Mouse (Mus musculus) intestine, embryonic 15.5 days (tissue): ENCODE results near the gene Sgsm3. TPM values are rescaled to one million over a fixed set of nuclear protein-coding genes. Genes with fewer than 3 reads are reported as not detected.
"Not testable (repeated sequence)": the region's sequence is repeated elsewhere in the genome, so short reads cannot be mapped to it uniquely, and the experiment has no call there.

Experiments
- ATAC-seq: fragments of 200-750 bp; cut with Nextera tagmentation; 2 replicates; pipeline ENCODE4 v1.8.0; 2017; ENCODE audit warnings: moderate TSS enrichment, moderate library complexity
- H3K27ac ChIP-seq: fragments of 300-500 bp; sonication (generic); 2 replicates; pipeline ENCODE4 v1.5.1; 2015; ENCODE audit warnings: mild to moderate bottlenecking, inconsistent platforms
- H3K27me3 ChIP-seq: fragments of 300-500 bp; sonication (generic); replicated peaks from 2 replicates; pipeline ENCODE4 v1.6.1; 2015; ENCODE audit warnings: inconsistent platforms
- H3K36me3 ChIP-seq: fragments of 300-500 bp; sonication (generic); 2 replicates; pipeline ENCODE4 v1.6.1; 2015; ENCODE audit warnings: inconsistent platforms
- H3K4me1 ChIP-seq: fragments of 300-500 bp; sonication (generic); replicated peaks from 2 replicates; pipeline ENCODE4 v1.6.1; 2015; ENCODE audit warnings: inconsistent platforms
- H3K4me2 ChIP-seq: fragments of 300-500 bp; sonication (generic); replicated peaks from 2 replicates; pipeline ENCODE4 v1.6.1; 2015; ENCODE audit warnings: mild to moderate bottlenecking, inconsistent platforms
- H3K4me3 ChIP-seq: fragments of 300-500 bp; sonication (generic); replicated peaks from 2 replicates; pipeline ENCODE4 v1.5.1; 2015; ENCODE audit warnings: inconsistent platforms
- H3K9ac ChIP-seq: fragments of 300-500 bp; sonication (generic); 2 replicates; pipeline ENCODE4 v1.6.1; 2015; ENCODE audit warnings: inconsistent platforms
- H3K9me3 ChIP-seq: fragments of 300-500 bp; sonication (generic); 2 replicates; pipeline ENCODE4 v1.6.1; 2016; ENCODE audit warnings: inconsistent platforms
- WGBS: fragments of 180-500 bp; shearing (Covaris S2); methylation state at CpG from one replicate; pipeline ENCODE4 v1.1.7; 2015; 5-methylcytosine and 5-hydroxymethylcytosine counted together
- polyA plus RNA-seq: library from polyadenylated mRNA; unstranded; fragments of >200 nt; fragmentation: Nextera tagmentation; extraction: Ambion mirVana; gene quantifications from 2 replicates; pipeline ENCODE4 v1.2.1, GENCODE M21; 2015

The Sgsm3 gene
- 27.6 and 29.2 TPM in 2 replicates for polyA plus RNA-seq

GRCm38 (mm10) chr15:80977620-80978334 lies at the start of gene Sgsm3:
Sgsm3 (plus strand) TSS chr15:80977765.
- Histone ChIP-seq H3K4me2 (peak within 1 kb of the TSS; percentile 72), H3K9me3 (no peaks in the 10 kb centered on the region), H3K27me3 (no peaks in the 10 kb centered on the region), H3K36me3 (no peaks in the 10 kb centered on the region), H3K4me1 (peaks cover 9% of the 10 kb centered on the region), H3K4me3 (peak within 1 kb of the TSS; percentile 92), H3K27ac (peak within 1 kb of the TSS; percentile 39; the same call in 1 of the 2 replicates), H3K9ac (peak within 1 kb of the TSS; percentile 73)
- under 1% methylated on average over 67 of the region's 67 CpGs for WGBS
- peak; percentile 95 for ATAC-seq

DNA sequence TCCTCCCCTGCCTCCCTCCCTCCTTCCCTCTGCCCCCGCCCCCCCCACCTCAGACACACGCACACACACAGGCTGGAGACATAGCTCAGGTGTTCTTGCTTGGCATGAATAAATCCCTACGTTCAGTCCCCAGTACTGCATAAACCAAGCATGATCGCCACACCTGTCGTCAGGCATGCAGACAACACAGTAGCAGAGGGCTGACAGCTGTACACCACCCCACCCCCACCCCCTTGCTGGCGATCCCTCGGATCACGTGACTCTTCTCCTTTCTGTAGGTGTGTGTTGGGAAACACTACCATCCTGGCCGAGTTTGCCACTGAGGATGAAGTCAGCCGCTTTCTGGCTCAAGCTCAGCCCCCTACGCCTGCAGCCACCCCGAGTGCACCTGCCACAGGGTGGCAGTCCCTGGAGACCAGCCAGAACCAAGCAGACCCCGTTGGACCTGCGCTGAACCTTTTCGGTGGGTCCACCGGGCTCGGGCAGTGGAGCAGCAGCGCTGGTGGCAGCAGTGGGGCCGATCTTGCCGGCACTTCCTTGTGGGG lies 48.7 kb upstream of the Sgsm3 start:
- H3K4me2 ChIP-seq = no peak overlapping the region
- H3K36me3 ChIP-seq = peaks cover 9% of the 10 kb centered on the region; the same call in 1 of the 2 replicates
- H3K4me1 ChIP-seq = no peaks in the 10 kb centered on the region
- ATAC-seq = no peak
- H3K9ac ChIP-seq = no peak overlapping the region
- H3K9me3 ChIP-seq = no peaks in the 10 kb centered on the region
- H3K27ac ChIP-seq = no peak overlapping the region
- H3K27me3 ChIP-seq = no peaks in the 10 kb centered on the region
- no peak overlapping the region for H3K4me3 ChIP-seq
- WGBS = 81% methylated on average over 20 of the region's 20 CpGs

- 37% methylated on average over 14 of the region's 16 CpGs for WGBS
- Histone ChIP-seq H3K36me3 (peaks cover 9% of the 10 kb centered on the region; the same call in 1 of the 2 replicates), H3K4me3 (no peak overlapping the region), H3K4me2 (no peak overlapping the region), H3K4me1 (no peaks in the 10 kb centered on the region), H3K27me3 (no peaks in the 10 kb centered on the region), H3K27ac (no peak overlapping the region), H3K9me3 (no peaks in the 10 kb centered on the region), H3K9ac (no peak overlapping the region)
- ATAC-seq = no peak
Observed at GRCm38 (mm10) chr15:80930048-80930571, 47.5 kb upstream of the Sgsm3 start.

GRCm38 (mm10) chr15:80930676-80931320 lies 46.8 kb upstream of the Sgsm3 start:
- WGBS = 87% methylated on average over 23 of the region's 23 CpGs
- ATAC-seq = not testable (repeated sequence)

GRCm38 (mm10) chr15:80931345-80931960 lies 46.1 kb upstream of the Sgsm3 start:
- Histone ChIP-seq H3K4me3 (no peak overlapping the region), H3K9ac (no peak overlapping the region), H3K36me3 (peaks cover 6% of the 10 kb centered on the region; the same call in 1 of the 2 replicates), H3K9me3 (no peaks in the 10 kb centered on the region), H3K27ac (no peak overlapping the region), H3K4me1 (no peaks in the 10 kb centered on the region), H3K27me3 (no peaks in the 10 kb centered on the region), H3K4me2 (no peak overlapping the region)
- ATAC-seq = no peak
- 91% methylated on average over 9 of the region's 9 CpGs for WGBS

More at GRCm38 (mm10) chr15:80930676-80931320, 46.8 kb upstream of the Sgsm3 start:
- H3K4me2 ChIP-seq, H3K27me3 ChIP-seq, H3K4me1 ChIP-seq, H3K27ac ChIP-seq, H3K36me3 ChIP-seq, H3K4me3 ChIP-seq, H3K9ac ChIP-seq, H3K9me3 ChIP-seq: not testable (repeated sequence)

- Histone ChIP-seq H3K36me3 (peaks cover 2% of the 10 kb centered on the region; the same call in 1 of the 2 replicates), H3K27me3 (no peaks in the 10 kb centered on the region), H3K9ac (no peak overlapping the region), H3K4me1 (no peaks in the 10 kb centered on the region), H3K4me3 (no peak overlapping the region), H3K4me2 (no peak overlapping the region), H3K9me3 (no peaks in the 10 kb centered on the region), H3K27ac (no peak overlapping the region)
- 93% methylated on average over 5 of the region's 5 CpGs for WGBS
- ATAC-seq = no peak
Observed at GRCm38 (mm10) chr15:80934841-80935240, 42.7 kb upstream of the Sgsm3 start.

- Histone ChIP-seq H3K4me3 (no peak overlapping the region), H3K9ac (no peak overlapping the region), H3K36me3 (peaks cover 2% of the 10 kb centered on the region; the same call in 1 of the 2 replicates), H3K4me1 (no peaks in the 10 kb centered on the region), H3K4me2 (no peak overlapping the region), H3K9me3 (no peaks in the 10 kb centered on the region), H3K27ac (no peak overlapping the region), H3K27me3 (no peaks in the 10 kb centered on the region)
- 73% methylated on average over 3 of the region's 3 CpGs for WGBS
- ATAC-seq = no peak
Observed at GRCm38 (mm10) chr15:80936686-80937085, 40.9 kb upstream of the Sgsm3 start.

GRCm38 (mm10) chr15:80938615-80939014 lies 39.0 kb upstream of the Sgsm3 start:
- 83% methylated on average over 4 of the region's 4 CpGs for WGBS
- Histone ChIP-seq H3K27me3 (no peaks in the 10 kb centered on the region), H3K27ac (no peak overlapping the region), H3K36me3 (peaks cover under 1% of the 10 kb centered on the region; the same call in 1 of the 2 replicates), H3K4me1 (no peaks in the 10 kb centered on the region), H3K4me3 (no peak overlapping the region), H3K4me2 (no peak overlapping the region), H3K9me3 (no peaks in the 10 kb centered on the region), H3K9ac (no peak overlapping the region)
- ATAC-seq = no peak

GRCm38 (mm10) chr15:80939401-80939800 lies 38.2 kb upstream of the Sgsm3 start:
- Histone ChIP-seq H3K36me3 (no peaks in the 10 kb centered on the region; the same call in 1 of the 2 replicates), H3K4me1 (no peaks in the 10 kb centered on the region), H3K27ac (no peak overlapping the region), H3K9me3 (no peaks in the 10 kb centered on the region), H3K9ac (no peak overlapping the region), H3K4me2 (no peak overlapping the region), H3K27me3 (no peaks in the 10 kb centered on the region), H3K4me3 (no peak overlapping the region)
- 83% methylated on average over 5 of the region's 5 CpGs for WGBS
- ATAC-seq = no peak

DNA sequence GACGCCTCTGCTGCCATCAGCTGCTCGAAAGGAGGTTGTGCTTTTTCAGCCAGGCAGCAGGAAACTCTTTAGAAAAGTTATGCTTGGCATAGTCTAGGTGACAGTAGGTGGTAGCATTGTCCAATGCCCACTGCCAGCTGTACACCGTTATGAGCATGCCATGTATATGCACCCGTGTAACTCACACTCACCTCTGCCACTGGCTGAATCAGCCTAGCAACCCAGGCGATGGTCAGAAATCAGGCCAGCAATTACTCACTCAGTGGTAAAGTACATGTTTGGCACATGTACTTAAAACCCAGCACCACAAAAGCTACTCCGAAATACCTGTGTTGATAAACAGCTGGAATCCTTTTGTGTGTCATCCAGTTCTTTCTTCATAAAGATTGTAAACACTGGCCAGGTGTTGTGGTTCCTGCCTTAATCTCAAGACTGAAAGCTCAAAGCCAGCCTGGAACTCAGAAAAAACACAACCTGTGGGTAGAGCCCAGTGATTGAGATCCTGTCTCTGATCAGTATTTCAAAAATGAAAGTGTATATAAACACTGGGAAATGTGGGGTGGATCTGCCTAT lies 36.0 kb upstream of the Sgsm3 start:
- Histone ChIP-seq H3K4me3 (no peak overlapping the region), H3K4me1 (no peaks in the 10 kb centered on the region), H3K36me3 (no peaks in the 10 kb centered on the region; the same call in 1 of the 2 replicates), H3K9ac (no peak overlapping the region), H3K27me3 (no peaks in the 10 kb centered on the region), H3K27ac (no peak overlapping the region), H3K4me2 (no peak overlapping the region), H3K9me3 (no peaks in the 10 kb centered on the region)
- WGBS = 84% methylated on average over 6 of the region's 6 CpGs
- no peak for ATAC-seq

DNA sequence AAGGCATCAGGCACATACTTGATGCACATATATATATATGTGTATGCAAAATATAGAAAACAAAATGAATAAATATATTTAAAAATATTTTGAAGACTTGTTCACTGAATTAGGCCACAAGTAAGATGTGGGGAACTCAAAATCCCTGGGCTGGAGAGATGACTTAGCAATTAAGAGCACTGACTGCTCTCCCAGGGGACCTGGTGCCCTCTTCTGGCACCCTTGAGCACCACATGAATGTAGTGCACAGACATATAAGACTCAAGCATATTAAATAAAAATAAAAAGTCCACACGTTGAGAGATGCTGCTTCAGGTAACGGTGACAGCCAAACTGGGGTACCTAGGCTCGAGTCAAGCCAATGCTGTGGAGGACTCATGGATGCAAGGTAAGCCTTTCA lies 31.7 kb upstream of the Sgsm3 start:
- Histone ChIP-seq H3K4me3 (no peak overlapping the region), H3K4me2 (no peak overlapping the region), H3K27ac (no peak overlapping the region), H3K9me3 (no peaks in the 10 kb centered on the region), H3K4me1 (peaks cover 10% of the 10 kb centered on the region), H3K9ac (no peak overlapping the region), H3K27me3 (no peaks in the 10 kb centered on the region), H3K36me3 (no peaks in the 10 kb centered on the region)
- WGBS = 60% methylated on average over 3 of the region's 3 CpGs
- ATAC-seq = no peak
